Mouse (Mus musculus) lung, embryonic 16.5 days (tissue): Measurements from ENCODE around the gene Adra1b. TPM values are rescaled to one million over a fixed set of nuclear protein-coding genes. Genes with fewer than 3 reads are reported as not detected.

Experiments
- ATAC-seq: fragments of 200-750 bp; cut with Nextera tagmentation; 2 replicates; pipeline ENCODE4 v1.8.0; 2017; ENCODE audit warnings: low read depth, mild to moderate bottlenecking, moderate library complexity
- H3K27ac ChIP-seq: fragments of 300-500 bp; sonication (generic); 2 replicates; pipeline ENCODE4 v1.5.1; 2014; ENCODE audit warnings: mild to moderate bottlenecking, control low read depth, low read length
- H3K27me3 ChIP-seq: fragments of 300-500 bp; sonication (generic); 2 replicates; pipeline ENCODE4 v1.6.1; 2014; ENCODE audit warnings: low read depth, low read length, mixed read lengths; ENCODE audit not compliant: control insufficient read depth, insufficient read depth
- H3K36me3 ChIP-seq: fragments of 300-500 bp; sonication (generic); 2 replicates; pipeline ENCODE4 v1.6.1; 2014; ENCODE audit warnings: low read length; ENCODE audit not compliant: control insufficient read depth, insufficient read depth
- H3K4me1 ChIP-seq: fragments of 300-500 bp; sonication (generic); replicated peaks from 2 replicates; pipeline ENCODE4 v1.6.1; 2014; ENCODE audit warnings: low read length, mixed read lengths; ENCODE audit not compliant: control insufficient read depth, insufficient read depth
- H3K4me2 ChIP-seq: fragments of 300-500 bp; sonication (generic); 2 replicates; pipeline ENCODE4 v1.6.1; 2014; ENCODE audit warnings: low read depth, low read length, control low read depth
- H3K4me3 ChIP-seq: fragments of 300-500 bp; sonication (generic); 2 replicates; pipeline ENCODE4 v1.5.1; 2014; ENCODE audit warnings: mild to moderate bottlenecking, low read length, control low read depth
- H3K9ac ChIP-seq: fragments of 300-500 bp; sonication (generic); 2 replicates; pipeline ENCODE4 v1.6.1; 2014; ENCODE audit warnings: low read length, control low read depth
- H3K9me3 ChIP-seq: fragments of 300-500 bp; sonication (generic); 2 replicates; pipeline ENCODE4 v1.6.1; 2016; ENCODE audit warnings: low read length; ENCODE audit not compliant: control insufficient read depth
- WGBS: fragments of 180-500 bp; shearing (Covaris S2); extraction: QIAGEN DNeasy Blood & Tissue Kit; methylation state at CpG from one replicate; pipeline ENCODE4 v1.1.7; 2014; 5-methylcytosine and 5-hydroxymethylcytosine counted together
- polyA plus RNA-seq: library from polyadenylated mRNA; unstranded; fragments of >200 nt; fragmentation: Nextera tagmentation; extraction: Ambion mirVana; gene quantifications from 2 replicates; pipeline ENCODE4 v1.2.1, GENCODE M21; 2015

Gene Adra1b
- polyA plus RNA-seq, 1 experiment from 2014 or later = 3.6 TPM

DNA sequence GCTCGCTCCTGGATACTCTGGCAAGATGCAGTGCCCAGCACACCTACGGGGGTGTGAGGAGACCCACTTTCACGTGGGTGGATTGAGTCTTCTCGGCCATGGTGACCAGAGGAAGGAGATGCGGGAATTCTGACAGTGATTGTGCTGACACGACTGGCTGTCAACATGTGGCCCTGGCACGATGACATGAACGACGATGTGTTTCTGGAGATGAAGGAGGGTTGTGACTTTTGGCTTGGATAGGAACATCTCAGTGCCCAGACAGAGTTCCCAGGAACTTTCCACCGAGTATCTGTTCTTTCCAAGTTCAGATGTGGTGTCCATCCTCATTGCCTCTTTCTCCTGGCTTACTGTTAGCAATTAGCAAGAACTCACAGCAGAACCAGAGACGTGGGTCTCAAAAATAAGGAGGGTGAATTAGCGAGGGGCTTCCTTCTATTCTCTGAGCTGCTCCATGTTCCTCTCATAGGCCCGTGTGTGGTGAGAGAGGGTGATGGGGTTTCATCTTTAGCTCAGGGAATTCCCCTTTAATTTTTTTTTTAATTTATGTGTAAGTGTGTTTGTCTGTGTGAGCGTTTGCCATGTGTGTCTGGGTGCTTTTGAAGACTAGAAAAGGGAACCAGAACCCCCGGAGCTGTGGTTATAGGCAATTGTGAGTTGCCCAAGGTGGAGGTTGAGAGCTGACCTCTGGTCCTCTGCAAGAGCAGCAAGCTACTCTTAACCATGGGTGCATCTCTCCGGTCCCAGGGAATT lies 11.3 kb upstream of the Adra1b start:
- peaks cover 2% of the 10 kb centered on the region; the same call in 1 of the 2 replicates for H3K4me1 ChIP-seq
- H3K9ac ChIP-seq = no peak overlapping the region
- no peaks in the 10 kb centered on the region for H3K36me3 ChIP-seq
- H3K27me3 ChIP-seq = no peaks in the 10 kb centered on the region
- no peak overlapping the region for H3K4me3 ChIP-seq
- H3K4me2 ChIP-seq = no peak overlapping the region
- H3K27ac ChIP-seq = no peak overlapping the region
- ATAC-seq = no peak
- no peaks in the 10 kb centered on the region for H3K9me3 ChIP-seq
- 68% methylated on average over 16 of the region's 16 CpGs for WGBS

DNA sequence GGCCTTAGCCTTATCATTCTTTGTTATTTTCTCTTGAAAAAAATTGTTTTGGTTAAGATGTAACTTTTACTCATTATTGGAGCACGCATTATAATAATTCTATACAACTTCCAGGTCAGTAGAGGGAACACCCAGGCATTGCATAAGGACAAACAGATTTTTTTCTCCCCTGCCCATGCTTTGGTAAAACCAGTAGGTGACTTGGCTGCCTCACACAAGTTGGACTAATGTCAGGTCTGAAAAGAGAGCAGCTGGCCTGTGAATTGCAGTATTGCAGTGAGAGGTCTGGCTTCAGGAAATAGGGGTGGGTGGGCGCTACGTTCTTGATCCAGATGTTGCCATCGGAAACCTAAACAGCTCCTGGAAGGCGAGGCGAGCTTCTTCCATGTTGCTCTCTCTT lies 10.6 kb upstream of the Adra1b start:
- Histone ChIP-seq H3K4me1 (peaks cover 2% of the 10 kb centered on the region; the same call in 1 of the 2 replicates), H3K4me2 (no peak overlapping the region), H3K4me3 (no peak overlapping the region), H3K27me3 (no peaks in the 10 kb centered on the region), H3K27ac (no peak overlapping the region), H3K36me3 (no peaks in the 10 kb centered on the region), H3K9ac (no peak overlapping the region), H3K9me3 (no peaks in the 10 kb centered on the region)
- no peak for ATAC-seq
- WGBS = 54% methylated on average over 6 of the region's 6 CpGs

DNA sequence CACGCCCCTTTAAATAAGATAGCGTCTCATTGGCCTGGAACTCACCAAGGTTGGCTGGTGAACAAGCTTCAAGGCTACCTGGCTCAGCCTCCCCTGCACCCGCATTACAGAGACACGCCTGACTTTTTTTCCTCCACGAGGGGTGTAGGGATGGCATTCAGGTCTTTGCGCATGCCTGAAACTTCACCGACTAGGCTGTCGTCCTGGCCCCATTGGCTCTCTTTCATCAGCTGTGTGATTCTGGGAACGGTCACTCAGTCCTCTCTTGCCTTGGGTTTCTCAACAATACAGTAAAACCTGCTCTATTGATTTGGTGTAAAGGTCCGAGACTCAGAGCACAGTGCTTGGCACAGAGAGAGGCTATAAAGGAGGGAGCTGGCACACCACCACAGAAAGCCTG lies 2.3 kb upstream of the Adra1b start:
- Histone ChIP-seq H3K4me2 (no peak overlapping the region), H3K36me3 (no peaks in the 10 kb centered on the region), H3K27ac (no peak overlapping the region), H3K4me3 (no peak overlapping the region), H3K9ac (no peak overlapping the region), H3K9me3 (no peaks in the 10 kb centered on the region), H3K27me3 (no peaks in the 10 kb centered on the region), H3K4me1 (no peaks in the 10 kb centered on the region)
- 75% methylated on average over 10 of the region's 10 CpGs for WGBS
- no peak for ATAC-seq

DNA sequence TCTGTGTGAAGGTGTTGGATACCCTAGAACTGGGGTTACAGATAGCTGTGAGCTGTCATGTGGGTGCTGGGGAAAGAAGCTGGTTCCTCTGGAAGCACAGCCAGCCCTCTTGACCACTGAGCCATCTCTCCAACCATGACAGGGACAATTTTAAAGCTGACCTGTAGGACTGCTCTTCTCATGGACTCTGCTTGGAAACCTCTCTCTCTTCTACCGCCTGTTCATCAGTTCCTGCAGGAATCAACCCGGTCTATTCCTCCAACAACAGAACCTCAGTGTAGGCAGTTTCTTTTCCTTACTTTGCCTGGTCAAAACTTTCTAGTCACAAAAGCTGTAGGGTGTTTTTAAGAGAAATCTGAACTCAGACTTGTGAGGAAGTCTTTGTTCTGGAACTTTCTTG lies 1.3 kb downstream of the Adra1b start:
- H3K4me3 ChIP-seq = no peak overlapping the region
- ATAC-seq = no peak
- no peak overlapping the region for H3K9ac ChIP-seq
- H3K4me1 ChIP-seq = no peaks in the 10 kb centered on the region
- no peak overlapping the region for H3K27ac ChIP-seq
- H3K9me3 ChIP-seq = no peaks in the 10 kb centered on the region
- 89% methylated on average over 2 of the region's 2 CpGs for WGBS
- no peak overlapping the region for H3K4me2 ChIP-seq
- H3K27me3 ChIP-seq = no peaks in the 10 kb centered on the region
- no peaks in the 10 kb centered on the region for H3K36me3 ChIP-seq

DNA sequence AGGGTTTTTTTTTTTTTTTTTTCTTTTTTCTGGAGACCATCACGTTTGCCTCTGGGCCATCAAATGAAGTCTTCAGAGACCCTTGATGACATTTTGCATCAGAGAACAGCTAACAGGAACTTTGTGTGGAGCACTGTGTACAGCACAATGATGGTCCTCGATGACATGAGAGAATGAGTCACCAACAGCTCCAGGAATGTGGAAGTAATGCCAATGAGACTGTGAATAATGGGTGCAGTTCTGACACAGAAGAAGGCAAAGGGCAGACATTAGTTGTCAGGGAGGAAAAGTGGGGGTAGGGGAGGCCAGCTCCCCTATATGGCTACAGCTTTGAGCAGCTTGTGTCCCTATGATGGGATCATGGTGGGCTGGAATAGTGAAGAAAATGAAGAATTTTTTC lies 5.7 kb downstream of the Adra1b start:
- Histone ChIP-seq H3K27me3 (no peaks in the 10 kb centered on the region), H3K9me3 (no peaks in the 10 kb centered on the region)
- WGBS = 59% methylated on average over 2 of the region's 2 CpGs

DNA sequence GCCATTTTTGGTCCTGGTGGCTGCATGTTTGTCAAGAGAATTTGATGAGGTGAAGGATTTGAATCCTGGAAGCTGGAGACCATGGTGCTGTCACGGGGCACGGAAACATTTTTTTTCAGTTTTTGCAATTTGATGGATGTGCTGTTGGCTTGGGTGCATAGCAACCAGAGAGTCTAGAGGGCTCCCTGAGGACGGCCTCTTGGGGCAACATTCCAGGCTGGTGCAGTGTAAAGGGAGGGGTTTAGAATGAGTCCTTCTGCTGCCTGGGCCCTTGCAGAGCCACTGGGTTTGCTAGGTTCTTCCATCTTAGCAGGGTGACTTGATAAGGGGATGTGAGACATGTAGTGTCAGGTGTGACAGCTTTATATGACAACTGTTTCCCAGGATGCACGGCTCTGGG lies 8.5 kb downstream of the Adra1b start:
- ATAC-seq = peak; percentile 59
- 40% methylated on average over 4 of the region's 4 CpGs for WGBS
- H3K4me2 ChIP-seq = no peak overlapping the region

More for the DNA sequence above, 5.7 kb downstream of the Adra1b start:
- no peak overlapping the region for H3K9ac ChIP-seq
- ATAC-seq = no peak
- no peak overlapping the region for H3K4me2 ChIP-seq
- no peak overlapping the region for H3K4me3 ChIP-seq
- no peak overlapping the region for H3K27ac ChIP-seq
- H3K4me1 ChIP-seq = no peaks in the 10 kb centered on the region
- no peaks in the 10 kb centered on the region for H3K36me3 ChIP-seq

DNA sequence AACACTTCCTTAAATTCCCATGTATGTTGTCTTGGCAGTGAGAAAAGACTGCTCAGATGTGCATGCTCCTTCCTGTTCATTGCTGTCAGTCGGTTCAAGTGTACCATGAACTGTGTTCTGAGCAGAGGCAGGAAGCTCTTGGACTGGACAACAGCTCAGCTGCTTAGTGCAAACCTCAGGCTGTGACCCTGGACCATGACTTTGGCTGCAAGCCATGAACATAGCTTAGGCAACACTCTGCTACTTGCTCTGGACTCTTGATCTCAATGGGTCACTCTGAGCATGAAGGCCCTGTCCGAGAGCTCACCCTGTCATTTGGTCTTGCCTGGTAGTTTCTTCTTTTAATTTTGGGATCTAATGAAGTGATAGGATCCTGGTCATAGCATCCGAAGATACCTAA lies 9.6 kb downstream of the Adra1b start:
- H3K4me1 ChIP-seq = peaks cover 4% of the 10 kb centered on the region
- no peaks in the 10 kb centered on the region for H3K9me3 ChIP-seq
- H3K27me3 ChIP-seq = no peaks in the 10 kb centered on the region
- H3K9ac ChIP-seq = no peak overlapping the region
- no peaks in the 10 kb centered on the region for H3K36me3 ChIP-seq
- H3K27ac ChIP-seq = no peak overlapping the region
- H3K4me3 ChIP-seq = no peak overlapping the region
- H3K4me2 ChIP-seq = no peak overlapping the region
- peak; percentile 45; the same call in 1 of the 2 replicates for ATAC-seq
- WGBS = 69% methylated on average over 3 of the region's 3 CpGs

More for the DNA sequence above, 8.5 kb downstream of the Adra1b start:
- H3K4me3 ChIP-seq = no peak overlapping the region
- H3K9me3 ChIP-seq = no peaks in the 10 kb centered on the region
- peaks cover 4% of the 10 kb centered on the region for H3K4me1 ChIP-seq
- H3K27ac ChIP-seq = no peak overlapping the region
- no peaks in the 10 kb centered on the region for H3K36me3 ChIP-seq
- H3K27me3 ChIP-seq = no peaks in the 10 kb centered on the region
- no peak overlapping the region for H3K9ac ChIP-seq

DNA sequence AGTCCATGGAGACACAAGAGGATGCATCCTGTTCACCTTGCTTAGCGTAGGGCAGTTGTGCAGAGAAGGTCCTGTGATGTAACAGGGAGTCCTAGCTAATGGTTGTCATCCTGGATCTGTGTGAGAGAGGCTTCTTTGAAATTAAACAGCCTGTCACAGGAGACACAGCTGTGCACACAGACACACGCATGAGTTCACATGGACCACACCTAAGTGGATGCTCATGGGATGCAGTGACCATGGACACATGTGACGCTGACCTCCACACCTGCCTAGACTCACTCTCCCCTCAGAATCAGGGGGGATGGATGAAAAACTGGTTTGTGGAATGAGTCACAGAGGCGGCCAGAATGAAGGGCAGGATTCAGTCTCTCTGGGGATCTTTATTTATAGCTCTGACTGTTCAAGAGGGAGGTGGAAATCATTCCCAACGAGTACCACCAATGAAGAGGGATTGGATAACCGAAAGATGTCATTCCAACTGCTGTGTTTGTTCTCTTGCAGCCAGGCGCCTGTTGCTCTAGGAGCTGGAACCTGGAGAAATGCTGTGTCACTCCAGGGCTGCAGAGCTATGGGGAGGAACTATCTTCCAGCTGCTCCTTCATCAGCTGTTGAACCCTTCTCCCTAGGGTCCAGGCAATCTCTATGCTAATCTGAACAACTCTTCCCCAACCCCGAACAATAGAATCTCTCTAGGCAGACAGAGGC lies 11.6 kb downstream of the Adra1b start:
- Histone ChIP-seq H3K4me3 (no peak overlapping the region), H3K27ac (no peak overlapping the region), H3K27me3 (no peaks in the 10 kb centered on the region), H3K4me1 (peaks cover 4% of the 10 kb centered on the region), H3K4me2 (no peak overlapping the region), H3K9ac (no peak overlapping the region), H3K36me3 (no peaks in the 10 kb centered on the region), H3K9me3 (no peaks in the 10 kb centered on the region)
- ATAC-seq = peak; percentile 32; the same call in 1 of the 2 replicates
- WGBS = 48% methylated on average over 8 of the region's 8 CpGs

DNA sequence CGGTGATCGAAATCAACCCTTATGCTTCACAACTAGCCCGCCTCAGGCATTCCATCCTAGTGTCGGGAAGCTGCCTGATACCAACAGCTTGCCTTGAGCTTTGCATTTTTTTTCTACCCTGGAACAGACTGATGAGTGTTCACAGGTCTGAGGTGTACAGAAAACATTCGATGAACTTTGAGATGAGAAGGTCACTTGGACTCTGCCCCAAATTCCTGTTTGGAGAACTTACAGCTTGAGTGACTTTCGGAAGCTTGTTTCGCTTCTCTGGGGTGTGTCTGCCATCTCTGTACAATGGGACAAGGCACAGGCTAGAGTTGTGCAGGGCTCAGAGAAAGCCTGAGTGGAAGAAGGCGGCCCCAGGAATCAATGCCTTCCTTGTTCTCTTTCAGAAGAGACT lies 12.3 kb downstream of the Adra1b start:
- H3K36me3 ChIP-seq = no peaks in the 10 kb centered on the region

More for the DNA sequence above, 12.3 kb downstream of the Adra1b start:
- no peak overlapping the region for H3K9ac ChIP-seq
- no peak overlapping the region for H3K4me3 ChIP-seq
- H3K9me3 ChIP-seq = no peaks in the 10 kb centered on the region
- no peak overlapping the region for H3K27ac ChIP-seq
- peaks cover 4% of the 10 kb centered on the region for H3K4me1 ChIP-seq
- 63% methylated on average over 8 of the region's 8 CpGs for WGBS
- no peak overlapping the region for H3K4me2 ChIP-seq
- peak; percentile 34; the same call in 1 of the 2 replicates for ATAC-seq
- H3K27me3 ChIP-seq = no peaks in the 10 kb centered on the region
